Mouse (Mus musculus) midbrain, postnatal 0 days (tissue): ENCODE measurements around the gene Ercc4. TPM values are rescaled to one million over a fixed set of nuclear protein-coding genes. Genes with fewer than 3 reads are reported as not detected.
"Not testable (repeated sequence)": the region's sequence is repeated elsewhere in the genome, so short reads cannot be mapped to it uniquely, and the experiment has no call there.

ENCODE experiments used
- ATAC-seq: fragments of 200-750 bp; cut with Nextera tagmentation; 2 replicates; pipeline ENCODE4 v1.8.0; 2017; ENCODE audit warnings: moderate number of reproducible peaks, mild to moderate bottlenecking, moderate TSS enrichment, moderate library complexity; ENCODE audit not compliant: low FRiP score
- DNase-seq: peaks from one replicate; pipeline ENCODE4 v3.0.0-alpha.2; 2015; ENCODE audit warnings: low spot score
- H3K27ac ChIP-seq: fragments of 300-500 bp; sonication (generic); 2 replicates; pipeline ENCODE4 v1.5.1; 2014; ENCODE audit warnings: low read depth, mild to moderate bottlenecking, low read length, mixed read lengths
- H3K27me3 ChIP-seq: fragments of 300-500 bp; sonication (generic); 2 replicates; pipeline ENCODE4 v1.6.1; 2014; ENCODE audit warnings: low read length, control low read depth, mixed read lengths; ENCODE audit not compliant: insufficient read depth
- H3K36me3 ChIP-seq: fragments of 300-500 bp; sonication (generic); 2 replicates; pipeline ENCODE4 v1.6.1; 2014; ENCODE audit warnings: low read length, control low read depth, mixed read lengths; ENCODE audit not compliant: insufficient read depth
- H3K4me1 ChIP-seq: fragments of 300-500 bp; sonication (generic); 2 replicates; pipeline ENCODE4 v1.6.1; 2014; ENCODE audit warnings: mild to moderate bottlenecking, control low read depth, antibody characterized with exemption, low read length, mixed read lengths; ENCODE audit not compliant: insufficient read depth
- H3K4me2 ChIP-seq: fragments of 300-500 bp; sonication (generic); 2 replicates; pipeline ENCODE4 v1.6.1; 2014; ENCODE audit warnings: low read depth, mild to moderate bottlenecking, low read length, mixed read lengths; ENCODE audit not compliant: poor library complexity, severe bottlenecking
- H3K4me3 ChIP-seq: fragments of 300-500 bp; sonication (generic); 2 replicates; pipeline ENCODE4 v1.5.1; 2014; ENCODE audit warnings: low read depth, mild to moderate bottlenecking, low read length, moderate library complexity
- H3K9ac ChIP-seq: fragments of 300-500 bp; sonication (generic); replicated peaks from 2 replicates; pipeline ENCODE4 v1.6.1; 2014; ENCODE audit warnings: mild to moderate bottlenecking, low read length, moderate library complexity, mixed read lengths; ENCODE audit not compliant: poor library complexity, severe bottlenecking
- H3K9me3 ChIP-seq: fragments of 300-500 bp; sonication (generic); 2 replicates; pipeline ENCODE4 v1.6.1; 2016; ENCODE audit warnings: low read length, control low read depth
- CTCF ChIP-seq: IDR thresholded peaks from 2 replicates; pipeline ENCODE4 v1.5.1; 2016; ENCODE audit warnings: antibody characterized with exemption, mild to moderate bottlenecking
- WGBS: fragments of 180-500 bp; shearing (Covaris S2); extraction: QIAGEN DNeasy Blood & Tissue Kit; methylation state at CpG from one replicate; pipeline ENCODE4 v1.1.7; 2014; 5-methylcytosine and 5-hydroxymethylcytosine counted together
- polyA plus RNA-seq: library from polyadenylated mRNA; unstranded; fragments of >200 nt; fragmentation: Nextera tagmentation; extraction: Ambion mirVana; gene quantifications from 2 replicates; pipeline ENCODE4 v1.2.1, GENCODE M21; 2015
- total RNA-seq: library from RNA; depleted of rRNA; stranded (reverse); fragments of >200 nt; gene quantifications from 2 replicates; pipeline ENCODE4 v1.2.3, GENCODE M21; 2014

The Ercc4 gene
- total and polyA plus RNA-seq, 2 experiments from 2014 or later, result 15.3 to 23.4 TPM

GRCm38 (mm10) chr16:13109990-13110595, 609 bp downstream of the Ercc4 start:
- Histone ChIP-seq H3K27me3 (no peaks in the 10 kb centered on the region), H3K9me3 (no peaks in the 10 kb centered on the region), H3K9ac (peak overlapping the region; percentile 91), H3K36me3 (peaks cover 4% of the 10 kb centered on the region; the same call in 1 of the 2 replicates), H3K27ac (peak overlapping the region; percentile 91), H3K4me2 (peak overlapping the region; percentile 70), H3K4me3 (peak overlapping the region; percentile 69), H3K4me1 (peaks cover 7% of the 10 kb centered on the region; the same call in 1 of the 2 replicates)
- WGBS, result under 1% methylated on average over 32 of the region's 32 CpGs
- no peak for TF ChIP-seq CTCF
- ATAC-seq, result no peak; the same call in none of the 2 replicates
- DNase-seq, result peak; percentile 51

- Histone ChIP-seq H3K4me2 (no peak overlapping the region), H3K4me1 (peaks cover 7% of the 10 kb centered on the region; the same call in 1 of the 2 replicates), H3K9ac (no peak overlapping the region), H3K27ac (no peak overlapping the region), H3K4me3 (no peak overlapping the region), H3K9me3 (no peaks in the 10 kb centered on the region), H3K36me3 (peaks cover 6% of the 10 kb centered on the region; the same call in 1 of the 2 replicates), H3K27me3 (no peaks in the 10 kb centered on the region)
- 88% methylated on average over 2 of the region's 2 CpGs for WGBS
- DNase-seq (no peak), ATAC-seq (no peak)
- TF ChIP-seq CTCF, result no peak
Observed at GRCm38 (mm10) chr16:13114821-13115220, 5.3 kb downstream of the Ercc4 start.

GRCm38 (mm10) chr16:13115466-13115865, 6.0 kb downstream of the Ercc4 start:
- not testable (repeated sequence) for H3K4me1 ChIP-seq

GRCm38 (mm10) chr16:13117299-13117966, 7.9 kb downstream of the Ercc4 start:
- peak; percentile 87 for ATAC-seq
- no peaks in the 10 kb centered on the region for H3K4me1 ChIP-seq
- H3K4me2 ChIP-seq, result no peak overlapping the region
- DNase-seq, result peak; percentile 85
- WGBS, result 68% methylated on average over 9 of the region's 9 CpGs
- H3K9me3 ChIP-seq, result no peaks in the 10 kb centered on the region
- TF ChIP-seq CTCF, result peak; percentile 90
- no peak overlapping the region for H3K4me3 ChIP-seq
- no peak overlapping the region for H3K9ac ChIP-seq
- no peaks in the 10 kb centered on the region for H3K27me3 ChIP-seq
- H3K27ac ChIP-seq, result no peak overlapping the region
- peaks cover 6% of the 10 kb centered on the region for H3K36me3 ChIP-seq

More at GRCm38 (mm10) chr16:13115466-13115865, 6.0 kb downstream of the Ercc4 start:
- not testable (repeated sequence) for H3K4me2 ChIP-seq, H3K4me3 ChIP-seq, H3K36me3 ChIP-seq, H3K27ac ChIP-seq, DNase-seq, H3K9me3 ChIP-seq, H3K27me3 ChIP-seq, ATAC-seq, H3K9ac ChIP-seq
- WGBS, result 96% methylated on average over 2 of the region's 3 CpGs

- no peaks in the 10 kb centered on the region for H3K27me3 ChIP-seq
- ATAC-seq, result no peak
- H3K27ac ChIP-seq, result no peak overlapping the region
- WGBS, result 97% methylated on average over 7 of the region's 7 CpGs
- H3K4me1 ChIP-seq, result no peaks in the 10 kb centered on the region
- no peak overlapping the region for H3K4me3 ChIP-seq
- peaks cover 2% of the 10 kb centered on the region; the same call in 1 of the 2 replicates for H3K36me3 ChIP-seq
- no peaks in the 10 kb centered on the region for H3K9me3 ChIP-seq
- H3K9ac ChIP-seq, result no peak overlapping the region
- DNase-seq, result no peak
- TF ChIP-seq CTCF, result no peak
- H3K4me2 ChIP-seq, result no peak overlapping the region
Observed at GRCm38 (mm10) chr16:13117967-13118430, 8.5 kb downstream of the Ercc4 start.

GRCm38 (mm10) chr16:13118754-13119294, 9.3 kb downstream of the Ercc4 start:
- no peak overlapping the region for H3K9ac ChIP-seq
- ATAC-seq (no peak), DNase-seq (no peak)
- H3K27ac ChIP-seq, result no peak overlapping the region
- H3K9me3 ChIP-seq, result no peaks in the 10 kb centered on the region
- no peaks in the 10 kb centered on the region for H3K27me3 ChIP-seq
- no peak overlapping the region for H3K4me2 ChIP-seq
- WGBS, result 86% methylated on average over 2 of the region's 2 CpGs
- no peaks in the 10 kb centered on the region for H3K4me1 ChIP-seq
- TF ChIP-seq CTCF, result no peak
- no peak overlapping the region for H3K4me3 ChIP-seq
- peaks cover 2% of the 10 kb centered on the region; the same call in 1 of the 2 replicates for H3K36me3 ChIP-seq
